Mouse (Mus musculus): ENCODE results near the gene Prr9. TPM values are rescaled to one million over a fixed set of nuclear protein-coding genes. Genes with fewer than 3 reads are reported as not detected.
A peak's percentile ranks its signal among the peaks of the same experiment; 100 is the strongest.

The Prr9 gene
- not detected in 2 replicates for polyA plus RNA-seq (2015; fragmentation: Nextera tagmentation; extraction: Ambion mirVana)

DNA sequence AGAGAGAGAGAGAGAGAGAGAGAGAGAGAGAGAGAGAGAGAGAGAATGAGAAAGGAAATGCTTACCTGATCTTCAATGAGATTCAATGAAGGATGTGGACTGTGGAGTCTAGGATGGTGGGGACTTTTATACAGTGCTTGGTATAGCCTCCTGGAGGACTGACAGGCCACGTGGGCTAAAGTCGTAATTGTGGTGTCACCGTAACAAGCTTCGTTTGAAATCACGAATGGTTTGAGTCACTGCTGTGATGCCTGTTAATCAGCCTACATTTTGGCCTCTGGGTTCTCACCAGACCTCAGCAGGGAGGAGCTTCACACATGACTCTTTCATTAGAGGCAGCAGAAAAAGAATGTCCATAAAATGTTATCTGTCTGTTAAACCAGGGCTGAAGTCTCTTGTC, at the start of gene Prr9:
Gene Prr9, minus strand, starts transcription at position 101 of the 400 bp plus-strand sequence.
- H3K9ac ChIP-seq (replicated peaks): no peak within 1 kb of the TSS
- WGBS: 81% methylated on average over 5 of the region's 5 CpGs
- ATAC-seq (ENCODE audit: low FRiP score): no peak

DNA sequence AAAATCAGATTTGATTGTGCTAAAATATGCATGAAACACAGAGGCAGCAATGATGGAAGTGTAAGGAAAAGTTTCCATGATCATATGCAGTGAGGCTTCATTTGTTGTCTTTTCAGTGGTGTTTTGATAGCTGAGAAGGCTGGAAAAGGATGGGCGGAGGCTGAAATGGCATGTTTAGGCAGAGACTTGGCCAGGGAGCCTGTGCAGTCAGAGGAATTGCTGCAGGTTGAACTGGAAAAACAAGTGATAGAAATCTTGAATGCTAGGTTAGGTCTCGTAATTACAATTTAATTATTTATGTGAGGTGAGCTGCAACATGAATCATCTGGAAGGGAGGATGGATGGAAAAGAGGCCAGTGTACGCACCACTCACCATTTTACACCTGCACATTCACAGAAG, 46.1 kb upstream of the Prr9 start:
- Histone ChIP-seq H3K27me3 (replicated peaks) (no peaks in the 10 kb centered on the region), H3K9me3 (replicated peaks) (no peaks in the 10 kb centered on the region), H3K4me2 (no peak overlapping the region), H3K4me3 (replicated peaks) (no peak overlapping the region), H3K9ac (replicated peaks) (no peak overlapping the region), H3K4me1 (no peaks in the 10 kb centered on the region), H3K36me3 (no peaks in the 10 kb centered on the region), H3K27ac (replicated peaks) (no peak overlapping the region)
- ATAC-seq (ENCODE audit: low FRiP score): no peak
- WGBS: 87% methylated on average over 3 of the region's 3 CpGs

More for the DNA sequence above, at the start of gene Prr9:
- H3K36me3 ChIP-seq: no peaks in the 10 kb centered on the region
- H3K4me2 ChIP-seq: no peak within 1 kb of the TSS
- H3K9me3 ChIP-seq (replicated peaks): no peaks in the 10 kb centered on the region
- no peak within 1 kb of the TSS for H3K27ac ChIP-seq (replicated peaks)
- no peaks in the 10 kb centered on the region for H3K4me1 ChIP-seq
- no peak within 1 kb of the TSS for H3K4me3 ChIP-seq (replicated peaks)
- no peaks in the 10 kb centered on the region for H3K27me3 ChIP-seq (replicated peaks)

- Histone ChIP-seq H3K27ac (replicated peaks) (no peak overlapping the region), H3K36me3 (no peaks in the 10 kb centered on the region), H3K27me3 (replicated peaks) (no peaks in the 10 kb centered on the region), H3K4me2 (no peak overlapping the region), H3K9me3 (replicated peaks) (no peaks in the 10 kb centered on the region), H3K4me3 (replicated peaks) (no peak overlapping the region), H3K4me1 (no peaks in the 10 kb centered on the region), H3K9ac (replicated peaks) (no peak overlapping the region)
- no peak for ATAC-seq (ENCODE audit: low FRiP score)
Observed at GRCm38 (mm10) chr3:92153322-92153721, 29.6 kb upstream of the Prr9 start.

DNA sequence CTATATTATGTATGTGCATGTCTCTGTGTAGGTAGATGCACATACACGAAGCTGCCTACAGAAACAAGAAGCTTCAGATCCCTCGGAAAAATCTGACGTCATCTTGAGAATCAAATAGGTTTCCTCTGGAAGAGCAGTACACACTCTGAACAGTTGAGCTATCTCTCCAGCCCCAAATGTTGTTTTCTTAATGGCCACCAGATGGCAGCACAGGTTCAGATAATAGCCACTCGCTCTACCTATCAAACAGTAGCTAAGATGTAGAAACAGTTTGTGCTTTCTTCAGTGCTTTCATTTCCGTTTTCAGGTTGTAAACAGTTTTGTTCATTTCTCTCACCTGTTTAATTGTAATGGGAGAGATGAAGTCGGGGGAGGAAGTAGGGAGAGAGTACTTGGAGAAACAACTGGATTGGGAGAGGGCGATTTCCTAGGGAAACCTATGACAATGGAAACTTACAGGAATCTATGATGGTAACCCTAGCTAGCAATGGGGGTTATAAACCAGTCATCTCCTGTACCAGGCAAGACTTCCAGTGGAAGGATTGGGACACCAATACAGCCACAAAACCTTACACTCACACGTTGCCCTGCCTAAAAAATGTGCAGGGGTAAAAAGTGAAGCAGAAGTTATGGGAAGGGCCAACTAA, 27.0 kb upstream of the Prr9 start:
- H3K9me3 ChIP-seq (replicated peaks): no peaks in the 10 kb centered on the region
- H3K4me3 ChIP-seq (replicated peaks): no peak overlapping the region
- no peaks in the 10 kb centered on the region for H3K36me3 ChIP-seq
- ATAC-seq (ENCODE audit: low FRiP score): peak; percentile 97
- no peaks in the 10 kb centered on the region for H3K4me1 ChIP-seq
- H3K4me2 ChIP-seq: peak overlapping the region; percentile 36
- H3K27me3 ChIP-seq (replicated peaks): no peaks in the 10 kb centered on the region
- no peak overlapping the region for H3K27ac ChIP-seq (replicated peaks)
- 0 out of 2 replicates have a peak overlapping the region, but pooled peaks have one; percentile 21 for H3K9ac ChIP-seq (replicated peaks)
- WGBS: 26% methylated on average over 8 of the region's 8 CpGs

DNA sequence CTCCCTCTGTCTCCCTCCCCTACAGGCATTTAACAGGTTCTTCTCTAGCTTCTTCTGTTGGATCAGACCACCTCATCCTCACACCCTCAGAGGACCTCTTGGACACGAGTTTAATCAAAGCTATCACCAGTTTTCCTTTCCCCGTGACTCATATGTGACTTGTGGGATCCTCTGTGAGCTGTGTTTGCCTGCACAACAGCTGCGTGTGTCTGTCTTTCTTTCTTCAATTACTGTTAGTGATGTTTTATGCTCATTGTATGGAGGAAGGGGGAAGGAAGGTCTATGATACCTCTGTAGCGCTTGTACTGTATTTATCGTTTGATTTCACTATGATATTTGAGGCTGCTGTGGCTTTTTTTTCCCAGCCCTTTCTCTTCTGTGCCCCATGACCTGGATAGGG, 24.2 kb upstream of the Prr9 start:
- Histone ChIP-seq H3K4me2 (no peak overlapping the region), H3K9ac (replicated peaks) (no peak overlapping the region), H3K4me1 (no peaks in the 10 kb centered on the region), H3K36me3 (no peaks in the 10 kb centered on the region), H3K27me3 (replicated peaks) (no peaks in the 10 kb centered on the region), H3K4me3 (replicated peaks) (no peak overlapping the region), H3K9me3 (replicated peaks) (no peaks in the 10 kb centered on the region), H3K27ac (replicated peaks) (no peak overlapping the region)
- WGBS: 79% methylated on average over 5 of the region's 5 CpGs
- no peak for ATAC-seq (ENCODE audit: low FRiP score)

GRCm38 (mm10) chr3:92147420-92147819, 23.7 kb upstream of the Prr9 start:
- H3K4me2 ChIP-seq: no peak overlapping the region
- no peaks in the 10 kb centered on the region for H3K27me3 ChIP-seq (replicated peaks)
- 72% methylated on average over 2 of the region's 2 CpGs for WGBS
- no peak overlapping the region for H3K27ac ChIP-seq (replicated peaks)
- H3K4me1 ChIP-seq: no peaks in the 10 kb centered on the region
- no peak overlapping the region for H3K9ac ChIP-seq (replicated peaks)
- no peaks in the 10 kb centered on the region for H3K36me3 ChIP-seq
- H3K4me3 ChIP-seq (replicated peaks): no peak overlapping the region
- H3K9me3 ChIP-seq (replicated peaks): no peaks in the 10 kb centered on the region
- no peak for ATAC-seq (ENCODE audit: low FRiP score)

DNA sequence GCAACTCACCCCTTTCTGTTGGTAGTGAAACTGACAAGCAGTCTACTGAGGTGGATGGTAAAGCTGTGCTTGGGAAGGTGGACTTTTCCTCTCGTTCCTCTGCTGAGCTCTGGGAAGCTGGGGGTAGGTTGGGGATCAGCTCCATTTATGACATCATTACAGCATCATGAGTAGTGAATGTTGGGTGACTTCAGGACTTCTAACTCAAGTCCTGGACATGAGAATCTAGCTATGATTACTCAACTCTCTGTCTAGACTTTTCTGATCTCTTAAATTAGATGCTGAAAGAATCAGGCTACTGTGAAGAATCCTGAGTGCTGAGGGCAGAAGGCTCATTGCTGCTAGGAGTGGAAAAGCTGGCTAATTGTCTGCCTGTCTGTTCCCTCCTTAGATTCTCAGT, 18.9 kb upstream of the Prr9 start, which contains the start of gene Lelp1:
Gene Lelp1, minus strand, starts transcription at position 101 of the 400 bp plus-strand sequence.
- WGBS: 60% methylated on average over 1 of the region's 1 CpGs
- ATAC-seq (ENCODE audit: low FRiP score): no peak
- H3K4me3 ChIP-seq (replicated peaks): no peak within 1 kb of the TSS
- H3K27me3 ChIP-seq (replicated peaks): no peaks in the 10 kb centered on the region
- H3K4me1 ChIP-seq: no peaks in the 10 kb centered on the region
- no peak within 1 kb of the TSS for H3K27ac ChIP-seq (replicated peaks)
- H3K9me3 ChIP-seq (replicated peaks): no peaks in the 10 kb centered on the region
- no peak within 1 kb of the TSS for H3K4me2 ChIP-seq
- no peak within 1 kb of the TSS for H3K9ac ChIP-seq (replicated peaks)
- H3K36me3 ChIP-seq: no peaks in the 10 kb centered on the region

GRCm38 (mm10) chr3:92120902-92121301, 2.8 kb downstream of the Prr9 start:
- H3K4me1 ChIP-seq: no peaks in the 10 kb centered on the region
- no peaks in the 10 kb centered on the region for H3K27me3 ChIP-seq (replicated peaks)
- no peak overlapping the region for H3K4me2 ChIP-seq
- H3K36me3 ChIP-seq: no peaks in the 10 kb centered on the region
- no peak overlapping the region for H3K27ac ChIP-seq (replicated peaks)
- 88% methylated on average over 3 of the region's 3 CpGs for WGBS
- H3K9ac ChIP-seq (replicated peaks): no peak overlapping the region
- no peak for ATAC-seq (ENCODE audit: low FRiP score)
- H3K4me3 ChIP-seq (replicated peaks): no peak overlapping the region
- H3K9me3 ChIP-seq (replicated peaks): no peaks in the 10 kb centered on the region

DNA sequence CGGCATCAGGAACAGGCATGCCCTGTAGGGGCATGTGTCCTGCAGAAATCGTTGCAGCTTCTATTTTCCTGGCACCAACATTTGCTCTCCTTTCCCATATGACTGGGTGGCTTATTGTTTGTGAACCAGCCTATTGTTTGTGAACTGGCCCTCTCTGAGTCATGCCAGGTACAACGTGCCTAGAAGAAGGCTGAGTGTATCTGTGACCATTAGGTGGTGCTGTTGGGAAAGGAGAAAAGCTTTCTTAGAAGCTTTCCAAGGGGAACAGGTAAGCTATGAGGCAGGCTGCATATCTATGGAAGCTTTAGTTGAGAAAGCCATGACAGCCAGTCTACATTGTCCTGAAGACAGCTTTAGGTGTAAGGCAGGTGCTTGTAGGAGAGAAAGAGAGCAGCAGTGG, 5.8 kb downstream of the Prr9 start:
- no peak overlapping the region for H3K4me2 ChIP-seq
- no peaks in the 10 kb centered on the region for H3K27me3 ChIP-seq (replicated peaks)
- no peak; the same call in 1 of the 2 replicates for ATAC-seq (ENCODE audit: low FRiP score)
- H3K4me1 ChIP-seq: no peaks in the 10 kb centered on the region
- no peak overlapping the region for H3K4me3 ChIP-seq (replicated peaks)
- H3K9me3 ChIP-seq (replicated peaks): no peaks in the 10 kb centered on the region
- H3K36me3 ChIP-seq: no peaks in the 10 kb centered on the region
- H3K27ac ChIP-seq (replicated peaks): no peak overlapping the region
- no peak overlapping the region for H3K9ac ChIP-seq (replicated peaks)
- 31% methylated on average over 3 of the region's 3 CpGs for WGBS

DNA sequence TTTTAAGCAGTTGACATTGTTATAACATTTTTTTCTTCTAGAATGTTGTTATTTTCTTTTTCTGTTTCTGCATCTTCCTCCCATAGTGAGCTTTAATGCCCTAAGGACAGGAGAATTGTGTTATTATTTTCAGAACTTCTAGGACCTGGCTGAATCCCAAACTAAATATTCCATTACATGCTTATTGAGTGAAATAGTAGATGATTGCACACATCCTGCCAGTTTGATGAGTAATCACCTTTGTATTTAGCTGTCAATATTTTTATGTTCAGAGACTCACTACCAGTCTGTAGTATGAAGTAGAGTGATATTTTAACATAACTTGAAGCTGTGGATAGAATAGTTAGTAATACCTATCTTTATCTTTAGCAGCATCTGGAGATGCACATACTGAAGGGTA, 12.2 kb downstream of the Prr9 start:
- H3K9ac ChIP-seq (replicated peaks): no peak overlapping the region
- no peaks in the 10 kb centered on the region for H3K4me1 ChIP-seq
- no peak for ATAC-seq (ENCODE audit: low FRiP score)
- H3K4me3 ChIP-seq (replicated peaks): no peak overlapping the region
- H3K27ac ChIP-seq (replicated peaks): no peak overlapping the region
- no peak overlapping the region for H3K4me2 ChIP-seq
- H3K36me3 ChIP-seq: no peaks in the 10 kb centered on the region
- no peaks in the 10 kb centered on the region for H3K9me3 ChIP-seq (replicated peaks)
- H3K27me3 ChIP-seq (replicated peaks): no peaks in the 10 kb centered on the region

DNA sequence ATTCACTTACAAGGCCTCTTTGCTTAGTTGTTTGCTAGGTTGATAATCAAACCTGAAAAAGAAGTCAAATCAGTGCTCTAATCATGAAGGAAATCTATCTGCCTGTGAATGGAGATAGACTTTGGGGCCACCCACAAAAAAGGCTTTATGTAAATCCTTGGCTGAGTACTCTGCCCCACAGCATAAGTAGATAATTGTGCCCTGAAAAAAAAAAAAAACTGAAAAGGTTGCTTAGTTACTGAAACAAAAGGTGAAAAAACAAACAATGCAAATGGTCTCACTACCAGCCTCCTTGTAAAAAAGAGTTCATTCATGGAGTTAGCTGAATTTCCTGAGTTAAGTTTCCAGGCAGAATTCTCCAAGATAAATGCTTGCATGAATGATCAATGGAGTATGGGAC, 13.0 kb downstream of the Prr9 start:
- Histone ChIP-seq H3K9ac (replicated peaks) (no peak overlapping the region), H3K4me2 (no peak overlapping the region), H3K36me3 (no peaks in the 10 kb centered on the region), H3K27ac (replicated peaks) (no peak overlapping the region), H3K27me3 (replicated peaks) (no peaks in the 10 kb centered on the region), H3K4me1 (no peaks in the 10 kb centered on the region), H3K4me3 (replicated peaks) (no peak overlapping the region), H3K9me3 (replicated peaks) (no peaks in the 10 kb centered on the region)
- no peak for ATAC-seq (ENCODE audit: low FRiP score)

DNA sequence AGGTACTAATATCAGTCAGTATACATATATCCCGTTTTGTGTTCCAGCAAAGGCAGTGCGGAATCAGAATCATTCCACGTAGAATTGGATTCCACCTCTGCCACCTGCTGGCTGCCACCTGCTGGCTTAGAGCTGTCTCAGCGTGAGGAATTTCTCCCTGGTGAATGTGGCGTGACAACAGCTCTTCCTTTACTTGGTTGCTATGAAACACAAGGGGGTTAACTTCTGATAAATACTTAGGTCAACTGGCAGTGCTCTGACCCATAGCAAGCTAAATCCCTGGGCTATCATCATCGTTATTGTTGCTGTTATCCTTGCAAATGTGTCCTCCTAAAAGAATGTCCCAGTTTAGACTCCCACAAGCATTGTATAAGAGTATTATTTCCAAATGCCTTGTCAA, 17.2 kb downstream of the Prr9 start:
- H3K36me3 ChIP-seq: no peaks in the 10 kb centered on the region
- 11% methylated on average over 6 of the region's 6 CpGs for WGBS
- ATAC-seq (ENCODE audit: low FRiP score): peak; percentile 70; the same call in 1 of the 2 replicates
- H3K4me1 ChIP-seq: no peaks in the 10 kb centered on the region
- no peak overlapping the region for H3K9ac ChIP-seq (replicated peaks)
- no peak overlapping the region for H3K27ac ChIP-seq (replicated peaks)
- H3K9me3 ChIP-seq (replicated peaks): no peaks in the 10 kb centered on the region
- H3K4me3 ChIP-seq (replicated peaks): no peak overlapping the region
- H3K27me3 ChIP-seq (replicated peaks): no peaks in the 10 kb centered on the region
- no peak overlapping the region for H3K4me2 ChIP-seq
